Mouse (Mus musculus): Measurements from ENCODE around the gene Stx6. TPM values are rescaled to one million over a fixed set of nuclear protein-coding genes. Genes with fewer than 3 reads are reported as not detected.

Gene Stx6
- polyA plus RNA-seq, 1 experiment: 110 TPM

DNA sequence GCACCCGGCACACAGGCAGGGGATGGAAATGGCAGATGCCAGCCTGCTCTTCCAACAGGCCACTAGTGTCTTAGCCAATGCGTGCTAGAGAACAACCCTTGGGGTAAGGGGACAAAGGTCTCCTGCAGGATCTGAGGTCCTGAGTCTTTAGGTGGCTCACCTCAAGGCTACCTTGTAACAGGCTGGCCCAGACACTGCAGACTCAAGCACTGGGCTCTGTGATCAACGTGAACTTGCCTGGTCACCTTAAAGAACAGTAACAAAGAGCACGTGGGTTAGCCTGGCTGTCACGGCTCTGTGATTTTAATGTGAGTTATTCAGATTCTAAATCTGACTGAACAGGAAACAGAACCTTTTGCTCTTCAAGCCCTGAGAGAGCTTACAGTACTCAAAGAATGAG lies 79.6 kb downstream of the Stx6 start:
- Histone ChIP-seq H3K4me1 (peaks cover 34% of the 10 kb centered on the region), H3K9me3 (no peaks in the 10 kb centered on the region), H3K27me3 (replicated peaks) (peaks cover 85% of the 10 kb centered on the region), H3K4me3 (replicated peaks) (no peak overlapping the region), H3K36me3 (replicated peaks; ENCODE audit: low read length) (no peaks in the 10 kb centered on the region)
- TF ChIP-seq FLI1 (IDR thresholded peaks at IDR 0.05; ENCODE audit: low read length): no peak
- TF ChIP-seq GATA1 (IDR thresholded peaks at IDR 0.05; ENCODE audit: borderline replicate concordance, low read length): no peak

DNA sequence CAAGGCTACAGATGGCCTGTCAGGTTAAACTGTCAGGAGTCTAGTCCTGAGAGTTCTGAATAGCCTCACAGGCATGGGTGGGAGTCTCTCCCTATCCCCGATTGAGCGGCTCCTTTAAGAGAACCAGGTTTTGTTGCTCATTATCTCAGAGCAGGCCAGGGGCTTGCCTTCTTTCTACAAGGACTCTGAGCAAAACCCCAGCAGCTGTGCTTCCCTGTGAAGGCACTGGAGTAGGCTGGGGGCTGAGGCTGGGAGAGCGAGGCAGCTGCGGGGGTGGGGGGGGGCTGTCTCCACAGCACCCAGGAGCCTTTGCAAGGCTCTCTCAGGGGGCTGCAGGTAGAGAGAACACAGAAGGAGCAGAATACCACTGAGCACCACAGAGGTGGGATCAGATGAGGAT lies 80.7 kb downstream of the Stx6 start:
- no peaks in the 10 kb centered on the region for H3K36me3 ChIP-seq (replicated peaks; ENCODE audit: low read length)
- no peaks in the 10 kb centered on the region for H3K9me3 ChIP-seq
- H3K4me1 ChIP-seq: peaks cover 29% of the 10 kb centered on the region
- no peak overlapping the region for H3K4me3 ChIP-seq (replicated peaks)
- peaks cover 87% of the 10 kb centered on the region for H3K27me3 ChIP-seq (replicated peaks)
- TF ChIP-seq FLI1 (IDR thresholded peaks at IDR 0.05; ENCODE audit: low read length): no peak
- no peak for TF ChIP-seq GATA1 (IDR thresholded peaks at IDR 0.05; ENCODE audit: borderline replicate concordance, low read length)

DNA sequence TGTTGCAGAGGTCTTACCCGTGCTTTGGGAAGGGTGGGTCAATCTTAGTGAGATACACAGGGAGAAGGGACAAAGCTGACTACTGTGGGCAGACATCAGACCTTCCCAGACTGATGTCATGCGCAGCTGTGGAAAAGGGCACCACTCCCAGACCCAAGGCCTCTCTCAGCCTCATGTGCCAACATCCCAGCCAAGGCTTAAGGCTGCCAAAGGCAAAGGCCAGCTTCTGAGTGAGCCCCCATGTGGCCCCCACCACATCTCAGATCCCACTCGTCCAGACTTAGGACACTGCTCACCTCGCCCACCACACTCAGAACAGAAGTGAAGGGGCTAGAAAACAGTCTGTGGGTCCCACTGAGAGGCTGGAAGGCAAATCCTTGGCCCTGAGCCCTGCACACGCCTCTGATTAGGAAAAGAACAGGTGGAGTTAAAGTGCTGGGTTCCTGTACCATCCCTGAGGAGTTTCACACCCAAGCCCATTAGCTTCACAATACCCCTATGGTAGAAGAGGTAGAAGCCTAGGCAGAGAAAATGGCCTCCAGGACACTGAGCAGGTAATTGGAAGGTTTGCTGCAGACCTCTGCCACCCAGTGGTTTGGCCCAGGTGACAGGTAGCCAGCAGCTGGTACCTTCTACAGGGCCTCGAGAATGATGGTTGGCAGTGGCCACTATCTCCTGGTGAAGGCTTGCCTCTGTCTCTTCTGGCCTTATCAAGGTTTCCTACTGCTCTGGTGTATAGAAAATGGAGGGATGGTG lies 81.6 kb downstream of the Stx6 start:
- Histone ChIP-seq H3K9me3 (no peaks in the 10 kb centered on the region), H3K4me3 (replicated peaks) (no peak overlapping the region), H3K4me1 (peaks cover 33% of the 10 kb centered on the region), H3K27me3 (replicated peaks) (peaks cover 93% of the 10 kb centered on the region), H3K36me3 (replicated peaks; ENCODE audit: low read length) (no peaks in the 10 kb centered on the region)
- no peak for TF ChIP-seq FLI1 (IDR thresholded peaks at IDR 0.05; ENCODE audit: low read length)
- TF ChIP-seq GATA1 (IDR thresholded peaks at IDR 0.05; ENCODE audit: borderline replicate concordance, low read length): no peak

GRCm38 (mm10) chr1:155241701-155242487 lies 83.4 kb downstream of the Stx6 start:
- H3K4me3 ChIP-seq (replicated peaks): no peak overlapping the region
- no peaks in the 10 kb centered on the region for H3K36me3 ChIP-seq (replicated peaks; ENCODE audit: low read length)
- H3K9me3 ChIP-seq: peaks cover 9% of the 10 kb centered on the region; the same call in 1 of the 2 replicates
- peaks cover 24% of the 10 kb centered on the region for H3K4me1 ChIP-seq
- TF ChIP-seq FLI1 (IDR thresholded peaks at IDR 0.05; ENCODE audit: low read length) (no peak), GATA1 (IDR thresholded peaks at IDR 0.05; ENCODE audit: borderline replicate concordance, low read length) (no peak)
- peaks cover 93% of the 10 kb centered on the region for H3K27me3 ChIP-seq (replicated peaks)

- no peak overlapping the region for H3K4me3 ChIP-seq (replicated peaks)
- peaks cover 19% of the 10 kb centered on the region for H3K4me1 ChIP-seq
- peaks cover 9% of the 10 kb centered on the region; the same call in 1 of the 2 replicates for H3K9me3 ChIP-seq
- H3K27me3 ChIP-seq (replicated peaks): peaks cover 93% of the 10 kb centered on the region
- TF ChIP-seq GATA1 (IDR thresholded peaks at IDR 0.05; ENCODE audit: borderline replicate concordance, low read length): no peak
- no peak for TF ChIP-seq FLI1 (IDR thresholded peaks at IDR 0.05; ENCODE audit: low read length)
- H3K36me3 ChIP-seq (replicated peaks; ENCODE audit: low read length): no peaks in the 10 kb centered on the region
These were observed 83.9 kb downstream of the Stx6 start for GRCm38 (mm10) chr1:155242488-155242745.

DNA sequence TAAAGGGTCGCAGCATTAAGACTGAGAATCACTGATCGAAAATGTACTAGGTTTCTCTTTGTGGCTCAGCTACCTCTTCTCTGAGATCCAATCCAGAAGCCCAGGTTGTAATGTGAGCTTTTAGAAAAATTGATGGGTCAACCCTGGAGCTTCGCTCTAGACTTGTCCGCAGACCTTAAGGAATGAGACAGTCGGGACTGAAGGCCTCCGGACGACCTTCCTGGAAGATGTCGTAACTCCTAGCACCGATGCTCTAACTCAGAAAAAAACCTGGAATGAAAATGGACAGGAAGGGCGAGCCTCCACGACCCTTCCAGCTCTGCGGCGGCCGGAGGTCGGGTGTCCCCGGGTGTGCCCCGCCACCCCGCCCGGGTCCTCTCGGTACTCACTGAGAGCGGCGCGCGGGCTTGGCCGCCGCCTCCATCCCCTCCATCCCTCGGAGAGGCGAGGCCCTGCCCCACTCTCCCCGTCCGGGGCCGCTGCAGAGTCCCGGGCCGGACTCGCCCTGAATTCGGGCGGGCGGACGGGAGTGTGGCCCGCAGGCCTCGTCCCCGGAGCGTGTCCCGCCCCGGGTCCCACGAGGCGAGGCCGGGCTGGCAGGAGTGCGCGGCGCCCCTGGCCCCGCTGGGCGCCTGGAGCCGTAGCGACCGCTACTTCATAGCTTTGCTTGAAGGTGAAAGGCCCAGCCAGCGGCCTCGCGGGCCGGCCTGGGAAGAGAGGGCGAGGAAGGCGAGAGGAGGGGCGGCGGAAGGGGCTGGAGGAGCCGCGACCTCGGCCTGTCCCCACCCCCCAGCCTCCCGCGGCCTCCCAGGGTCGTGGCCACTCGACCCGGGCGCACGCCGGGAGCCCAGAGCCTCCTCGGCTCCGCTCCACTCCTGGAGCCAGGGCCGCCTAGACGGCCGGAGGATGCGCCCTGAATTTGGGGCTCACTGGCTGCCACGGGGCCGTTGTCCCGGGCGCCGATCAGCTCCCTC lies 85.6 kb downstream of the Stx6 start, which contains the start of gene BC034090:
BC034090 (minus strand) TSS at position 648 of the 974 bp plus-strand sequence.
- no peak for TF ChIP-seq GATA1 (IDR thresholded peaks at IDR 0.05; ENCODE audit: borderline replicate concordance, low read length)
- no peak for TF ChIP-seq FLI1 (IDR thresholded peaks at IDR 0.05; ENCODE audit: low read length)
- Histone ChIP-seq H3K36me3 (replicated peaks; ENCODE audit: low read length) (no peaks in the 10 kb centered on the region), H3K27me3 (replicated peaks) (peaks cover 90% of the 10 kb centered on the region), H3K9me3 (peaks cover 9% of the 10 kb centered on the region; the same call in 1 of the 2 replicates), H3K4me1 (peaks cover 17% of the 10 kb centered on the region), H3K4me3 (replicated peaks) (peak within 1 kb of the TSS; percentile 86)

DNA sequence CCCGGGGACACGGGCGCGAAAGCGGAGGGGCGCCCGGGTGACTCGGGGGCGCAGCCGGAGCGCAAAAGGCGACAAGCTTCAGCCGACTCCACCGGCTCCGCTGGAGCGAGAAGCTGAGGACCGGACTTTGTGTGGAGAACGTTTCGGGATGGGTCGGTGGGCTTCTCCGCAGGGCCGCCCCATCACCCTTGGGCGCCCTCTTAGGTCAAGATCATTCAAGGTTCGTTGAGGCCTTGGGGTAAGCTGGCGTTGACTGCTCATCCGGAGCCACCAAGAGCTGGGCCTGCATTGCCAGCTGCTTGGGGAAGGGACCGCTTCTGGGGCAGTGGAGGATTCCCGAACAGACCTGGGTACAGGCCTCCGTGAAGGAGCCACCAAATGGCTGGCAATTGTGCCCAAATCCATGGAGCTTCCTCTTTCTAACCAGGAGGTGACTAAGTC lies 86.3 kb downstream of the Stx6 start:
- peaks cover 9% of the 10 kb centered on the region; the same call in 1 of the 2 replicates for H3K9me3 ChIP-seq
- H3K27me3 ChIP-seq (replicated peaks): peaks cover 89% of the 10 kb centered on the region
- H3K4me3 ChIP-seq (replicated peaks): peak overlapping the region; percentile 86
- no peaks in the 10 kb centered on the region for H3K36me3 ChIP-seq (replicated peaks; ENCODE audit: low read length)
- H3K4me1 ChIP-seq: peaks cover 17% of the 10 kb centered on the region
- TF ChIP-seq FLI1 (IDR thresholded peaks at IDR 0.05; ENCODE audit: low read length): no peak
- TF ChIP-seq GATA1 (IDR thresholded peaks at IDR 0.05; ENCODE audit: borderline replicate concordance, low read length): no peak

GRCm38 (mm10) chr1:155245516-155245915 lies 87.0 kb downstream of the Stx6 start:
- TF ChIP-seq FLI1 (IDR thresholded peaks at IDR 0.05; ENCODE audit: low read length) (no peak), GATA1 (IDR thresholded peaks at IDR 0.05; ENCODE audit: borderline replicate concordance, low read length) (no peak)
- Histone ChIP-seq H3K27me3 (replicated peaks) (peaks cover 88% of the 10 kb centered on the region), H3K4me1 (peaks cover 17% of the 10 kb centered on the region), H3K4me3 (replicated peaks) (no peak overlapping the region), H3K9me3 (peaks cover 9% of the 10 kb centered on the region; the same call in 1 of the 2 replicates), H3K36me3 (replicated peaks; ENCODE audit: low read length) (no peaks in the 10 kb centered on the region)

DNA sequence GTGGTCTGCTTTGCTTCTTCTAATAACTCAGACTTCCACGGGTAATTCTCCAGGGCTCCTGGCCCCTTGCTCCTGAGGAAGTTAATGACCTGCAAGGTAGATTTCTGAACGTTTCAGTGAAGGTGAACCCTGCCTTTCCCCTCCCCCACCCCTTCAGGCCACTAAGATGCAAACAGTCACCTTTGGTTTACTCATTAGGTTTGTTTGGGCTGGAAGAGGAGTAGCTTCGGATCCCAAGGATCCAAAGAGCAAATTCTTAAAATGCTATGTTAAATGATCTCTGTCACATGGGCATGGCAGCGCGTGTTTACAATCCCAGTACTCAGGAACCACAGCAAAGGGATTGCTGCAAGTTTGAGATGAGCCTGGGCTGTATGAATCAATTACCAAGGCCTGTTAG lies 88.9 kb downstream of the Stx6 start:
- TF ChIP-seq FLI1 (IDR thresholded peaks at IDR 0.05; ENCODE audit: low read length) (no peak), GATA1 (IDR thresholded peaks at IDR 0.05; ENCODE audit: borderline replicate concordance, low read length) (no peak)
- H3K36me3 ChIP-seq (replicated peaks; ENCODE audit: low read length): no peaks in the 10 kb centered on the region
- H3K4me3 ChIP-seq (replicated peaks): no peak overlapping the region
- H3K9me3 ChIP-seq: peaks cover 9% of the 10 kb centered on the region; the same call in 1 of the 2 replicates
- H3K4me1 ChIP-seq: peaks cover 21% of the 10 kb centered on the region
- H3K27me3 ChIP-seq (replicated peaks): peaks cover 79% of the 10 kb centered on the region
